Mouse (Mus musculus): ENCODE data around the gene Rbm39. TPM values are rescaled to one million over a fixed set of nuclear protein-coding genes. Genes with fewer than 3 reads are reported as not detected.
"Not testable (repeated sequence)": the region's sequence is repeated elsewhere in the genome, so short reads cannot be mapped to it uniquely, and the experiment has no call there.

The Rbm39 gene
- total and polyA plus RNA-seq, 2 experiments from 2014 or later = 250 to 448 TPM

GRCm38 (mm10) chr2:156143367-156143766 is 36.7 kb downstream of the Rbm39 start:
- ATAC-seq = peak; percentile 6
- Histone ChIP-seq H3K4me1 (ENCODE audit: insufficient read depth, low read length) (peaks cover 7% of the 10 kb centered on the region; the same call in 1 of the 2 replicates), H3K9me3 (ENCODE audit: low read length) (no peaks in the 10 kb centered on the region), H3K4me3 (ENCODE audit: low read length) (peak overlapping the region; percentile 57), H3K4me2 (ENCODE audit: low read depth, low read length) (peak overlapping the region; percentile 67), H3K36me3 (ENCODE audit: insufficient read depth, low read length) (peaks cover 17% of the 10 kb centered on the region), H3K27me3 (ENCODE audit: insufficient read depth, low read length) (no peaks in the 10 kb centered on the region), H3K27ac (peak overlapping the region; percentile 83), H3K9ac (replicated peaks; ENCODE audit: low read length) (peak overlapping the region; percentile 62)
- 1% methylated on average over 16 of the region's 16 CpGs for WGBS
- no peak for DNase-seq (ENCODE audit: low spot score)
- TF ChIP-seq CTCF (IDR thresholded peaks at IDR 0.05; ENCODE audit: low read depth) = no peak

GRCm38 (mm10) chr2:156142820-156143219 is 37.2 kb downstream of the Rbm39 start:
- ATAC-seq = no peak
- Histone ChIP-seq H3K9ac (replicated peaks; ENCODE audit: low read length) (peak overlapping the region; percentile 62), H3K4me3 (ENCODE audit: low read length) (peak overlapping the region; percentile 57), H3K36me3 (ENCODE audit: insufficient read depth, low read length) (peaks cover 13% of the 10 kb centered on the region), H3K9me3 (ENCODE audit: low read length) (no peaks in the 10 kb centered on the region), H3K4me2 (ENCODE audit: low read depth, low read length) (peak overlapping the region; percentile 67), H3K27ac (peak overlapping the region; percentile 83; the same call in 1 of the 2 replicates), H3K27me3 (ENCODE audit: insufficient read depth, low read length) (no peaks in the 10 kb centered on the region), H3K4me1 (ENCODE audit: insufficient read depth, low read length) (peaks cover 7% of the 10 kb centered on the region; the same call in 1 of the 2 replicates)
- peak; percentile 18 for TF ChIP-seq CTCF (IDR thresholded peaks at IDR 0.05; ENCODE audit: low read depth)
- 80% methylated on average over 2 of the region's 2 CpGs for WGBS
- no peak for DNase-seq (ENCODE audit: low spot score)

- Histone ChIP-seq H3K9me3 (ENCODE audit: low read length) (no peaks in the 10 kb centered on the region), H3K4me1 (ENCODE audit: insufficient read depth, low read length) (no peaks in the 10 kb centered on the region), H3K4me3 (ENCODE audit: low read length) (no peak overlapping the region), H3K27me3 (ENCODE audit: insufficient read depth, low read length) (no peaks in the 10 kb centered on the region), H3K36me3 (ENCODE audit: insufficient read depth, low read length) (no peaks in the 10 kb centered on the region; the same call in 1 of the 2 replicates), H3K9ac (replicated peaks; ENCODE audit: low read length) (no peak overlapping the region), H3K27ac (no peak overlapping the region), H3K4me2 (ENCODE audit: low read depth, low read length) (no peak overlapping the region)
- DNase-seq (ENCODE audit: low spot score) (no peak), ATAC-seq (no peak)
- WGBS = 92% methylated on average over 6 of the region's 6 CpGs
- TF ChIP-seq CTCF (IDR thresholded peaks at IDR 0.05; ENCODE audit: low read depth) = peak; percentile 39
Measured at GRCm38 (mm10) chr2:156135695-156136094, 44.3 kb downstream of the Rbm39 start.

GRCm38 (mm10) chr2:156134161-156134560 is 45.9 kb downstream of the Rbm39 start:
- H3K9ac ChIP-seq (replicated peaks; ENCODE audit: low read length) = no peak overlapping the region
- no peak for TF ChIP-seq CTCF (IDR thresholded peaks at IDR 0.05; ENCODE audit: low read depth)
- H3K27ac ChIP-seq = no peak overlapping the region
- H3K9me3 ChIP-seq (ENCODE audit: low read length) = no peaks in the 10 kb centered on the region
- no peak overlapping the region for H3K4me2 ChIP-seq (ENCODE audit: low read depth, low read length)
- H3K36me3 ChIP-seq (ENCODE audit: insufficient read depth, low read length) = no peaks in the 10 kb centered on the region; the same call in 1 of the 2 replicates
- 89% methylated on average over 5 of the region's 5 CpGs for WGBS
- no peak overlapping the region for H3K4me3 ChIP-seq (ENCODE audit: low read length)
- H3K27me3 ChIP-seq (ENCODE audit: insufficient read depth, low read length) = no peaks in the 10 kb centered on the region
- H3K4me1 ChIP-seq (ENCODE audit: insufficient read depth, low read length) = no peaks in the 10 kb centered on the region
- ATAC-seq = no peak
- DNase-seq (ENCODE audit: low spot score) = no peak

- Histone ChIP-seq H3K27ac (no peak within 1 kb of the TSS), H3K9me3 (ENCODE audit: low read length) (no peaks in the 10 kb centered on the region), H3K4me2 (ENCODE audit: low read depth, low read length) (no peak within 1 kb of the TSS), H3K27me3 (ENCODE audit: insufficient read depth, low read length) (no peaks in the 10 kb centered on the region), H3K4me3 (ENCODE audit: low read length) (no peak within 1 kb of the TSS), H3K36me3 (ENCODE audit: insufficient read depth, low read length) (peaks cover 10% of the 10 kb centered on the region; the same call in 1 of the 2 replicates), H3K9ac (replicated peaks; ENCODE audit: low read length) (no peak within 1 kb of the TSS), H3K4me1 (ENCODE audit: insufficient read depth, low read length) (no peaks in the 10 kb centered on the region)
- DNase-seq (ENCODE audit: low spot score) (no peak), ATAC-seq (no peak)
- WGBS = 96% methylated on average over 5 of the region's 5 CpGs
- TF ChIP-seq CTCF (IDR thresholded peaks at IDR 0.05; ENCODE audit: low read depth) = no peak
Measured at GRCm38 (mm10) chr2:156126992-156127391, 53.0 kb downstream of the Rbm39 start, which contains the start of gene Gm28036. TSS of gene Gm28036 (minus strand) at chr2:156127092.

GRCm38 (mm10) chr2:156123731-156124130 is 56.3 kb downstream of the Rbm39 start:
- H3K4me2 ChIP-seq (ENCODE audit: low read depth, low read length) = no peak overlapping the region
- H3K27ac ChIP-seq = no peak overlapping the region
- ATAC-seq (no peak), DNase-seq (ENCODE audit: low spot score) (no peak)
- no peaks in the 10 kb centered on the region for H3K27me3 ChIP-seq (ENCODE audit: insufficient read depth, low read length)
- H3K9me3 ChIP-seq (ENCODE audit: low read length) = no peaks in the 10 kb centered on the region
- no peak overlapping the region for H3K9ac ChIP-seq (replicated peaks; ENCODE audit: low read length)
- peaks cover 10% of the 10 kb centered on the region; the same call in 1 of the 2 replicates for H3K36me3 ChIP-seq (ENCODE audit: insufficient read depth, low read length)
- no peak for TF ChIP-seq CTCF (IDR thresholded peaks at IDR 0.05; ENCODE audit: low read depth)
- H3K4me3 ChIP-seq (ENCODE audit: low read length) = no peak overlapping the region
- WGBS = 96% methylated on average over 5 of the region's 5 CpGs
- no peaks in the 10 kb centered on the region for H3K4me1 ChIP-seq (ENCODE audit: insufficient read depth, low read length)

GRCm38 (mm10) chr2:156119566-156119965 is 60.5 kb downstream of the Rbm39 start:
- Histone ChIP-seq H3K9ac (replicated peaks; ENCODE audit: low read length) (no peak overlapping the region), H3K27ac (no peak overlapping the region), H3K36me3 (ENCODE audit: insufficient read depth, low read length) (peaks cover 7% of the 10 kb centered on the region; the same call in 1 of the 2 replicates), H3K4me1 (ENCODE audit: insufficient read depth, low read length) (no peaks in the 10 kb centered on the region), H3K9me3 (ENCODE audit: low read length) (no peaks in the 10 kb centered on the region), H3K27me3 (ENCODE audit: insufficient read depth, low read length) (no peaks in the 10 kb centered on the region), H3K4me2 (ENCODE audit: low read depth, low read length) (no peak overlapping the region), H3K4me3 (ENCODE audit: low read length) (no peak overlapping the region)
- TF ChIP-seq CTCF (IDR thresholded peaks at IDR 0.05; ENCODE audit: low read depth) = no peak
- DNase-seq (ENCODE audit: low spot score) = no peak
- no peak for ATAC-seq

- H3K4me1 ChIP-seq (ENCODE audit: insufficient read depth, low read length); DNase-seq (ENCODE audit: low spot score); H3K36me3 ChIP-seq (ENCODE audit: insufficient read depth, low read length); H3K27me3 ChIP-seq (ENCODE audit: insufficient read depth, low read length); H3K9me3 ChIP-seq (ENCODE audit: low read length); ATAC-seq: not testable (repeated sequence)
- Histone ChIP-seq H3K27ac (peak overlapping the region; percentile 97), H3K4me2 (ENCODE audit: low read depth, low read length) (peak overlapping the region; percentile 75), H3K9ac (replicated peaks; ENCODE audit: low read length) (peak overlapping the region; percentile 99), H3K4me3 (ENCODE audit: low read length) (peak overlapping the region; percentile 98)
- 23% methylated on average over 5 of the region's 5 CpGs for WGBS
Measured at GRCm38 (mm10) chr2:156112080-156112423, 68.0 kb downstream of the Rbm39 start.
